Mouse (Mus musculus) neural tube, embryonic 11.5 days (tissue): ENCODE data around the gene Cabp1. TPM values are rescaled to one million over a fixed set of nuclear protein-coding genes. Genes with fewer than 3 reads are reported as not detected.
"Not testable (repeated sequence)": the region's sequence is repeated elsewhere in the genome, so short reads cannot be mapped to it uniquely, and the experiment has no call there.

ENCODE experiments used
- ATAC-seq: fragments of 200-750 bp; cut with Nextera tagmentation; 2 replicates; pipeline ENCODE4 v1.8.0; 2017; ENCODE audit warnings: moderate number of reproducible peaks, mild to moderate bottlenecking, moderate TSS enrichment, moderate library complexity; ENCODE audit not compliant: insufficient read depth, low FRiP score, low TSS enrichment
- DNase-seq: peaks from one replicate; pipeline ENCODE4 v3.0.0-alpha.2; 2015; ENCODE audit warnings: low spot score
- H3K27ac ChIP-seq: fragments of 300-500 bp; sonication (generic); 2 replicates; pipeline ENCODE4 v1.5.1; 2014; ENCODE audit warnings: low read depth, mild to moderate bottlenecking, low read length
- H3K27me3 ChIP-seq: fragments of 300-500 bp; sonication (generic); 2 replicates; pipeline ENCODE4 v1.6.1; 2014; ENCODE audit warnings: mild to moderate bottlenecking, low read length, mixed read lengths; ENCODE audit not compliant: control insufficient read depth, insufficient read depth
- H3K36me3 ChIP-seq: fragments of 300-500 bp; sonication (generic); 2 replicates; pipeline ENCODE4 v1.6.1; 2014; ENCODE audit warnings: mild to moderate bottlenecking, low read length, moderate library complexity, mixed read lengths; ENCODE audit not compliant: control insufficient read depth, insufficient read depth
- H3K4me1 ChIP-seq: fragments of 300-500 bp; sonication (generic); 2 replicates; pipeline ENCODE4 v1.6.1; 2014; ENCODE audit warnings: low read length, mixed read lengths; ENCODE audit not compliant: control insufficient read depth, insufficient read depth
- H3K4me2 ChIP-seq: fragments of 300-500 bp; sonication (generic); 2 replicates; pipeline ENCODE4 v1.6.1; 2014; ENCODE audit warnings: low read depth, mild to moderate bottlenecking, moderate library complexity
- H3K4me3 ChIP-seq: fragments of 300-500 bp; sonication (generic); 2 replicates; pipeline ENCODE4 v1.5.1; 2014; ENCODE audit warnings: low read depth, low read length
- H3K9ac ChIP-seq: fragments of 300-500 bp; sonication (generic); 2 replicates; pipeline ENCODE4 v1.6.1; 2014; ENCODE audit warnings: mild to moderate bottlenecking, low read length
- H3K9me3 ChIP-seq: fragments of 300-500 bp; sonication (generic); 2 replicates; pipeline ENCODE4 v1.6.1; 2016; ENCODE audit warnings: low read length; ENCODE audit not compliant: control insufficient read depth
- WGBS: fragments of 180-500 bp; shearing (Covaris S2); extraction: QIAGEN DNeasy Blood & Tissue Kit; methylation state at CpG from one replicate; pipeline ENCODE4 v1.1.7; 2014; 5-methylcytosine and 5-hydroxymethylcytosine counted together
- polyA plus RNA-seq: library from polyadenylated mRNA; unstranded; fragments of >200 nt; fragmentation: Nextera tagmentation; extraction: Ambion mirVana; gene quantifications from 2 replicates; pipeline ENCODE4 v1.2.1, GENCODE M21; 2014

Gene Cabp1
- polyA plus RNA-seq, 1 experiment from 2014 or later = 12.3 TPM

GRCm38 (mm10) chr5:115163563-115163962 lies 30.6 kb downstream of the Cabp1 start:
- H3K36me3 ChIP-seq = no peaks in the 10 kb centered on the region
- H3K4me1 ChIP-seq = 0 out of 2 replicates have a peak, but pooled peaks cover 2% of the 10 kb centered on the region
- no peak overlapping the region for H3K27ac ChIP-seq
- no peak overlapping the region for H3K9ac ChIP-seq
- ATAC-seq (no peak), DNase-seq (peak; percentile 58)
- no peak overlapping the region for H3K4me3 ChIP-seq
- no peak overlapping the region for H3K4me2 ChIP-seq
- H3K27me3 ChIP-seq = no peaks in the 10 kb centered on the region
- H3K9me3 ChIP-seq = no peaks in the 10 kb centered on the region
- WGBS = 30% methylated on average over 8 of the region's 8 CpGs

- H3K27ac ChIP-seq, H3K36me3 ChIP-seq, ATAC-seq, H3K4me3 ChIP-seq, H3K9me3 ChIP-seq, DNase-seq, H3K4me2 ChIP-seq, H3K4me1 ChIP-seq, H3K27me3 ChIP-seq, H3K9ac ChIP-seq: not testable (repeated sequence)
- WGBS = no CpG with 5 or more reads among the region's 1 CpGs
These were observed 32.3 kb downstream of the Cabp1 start for GRCm38 (mm10) chr5:115161940-115162279.

- ATAC-seq (no peak), DNase-seq (no peak)
- no peaks in the 10 kb centered on the region for H3K36me3 ChIP-seq
- H3K27me3 ChIP-seq = no peaks in the 10 kb centered on the region
- no peak overlapping the region for H3K9ac ChIP-seq
- no peak overlapping the region for H3K27ac ChIP-seq
- no peak overlapping the region for H3K4me3 ChIP-seq
- peaks cover 6% of the 10 kb centered on the region for H3K4me1 ChIP-seq
- no peak overlapping the region for H3K4me2 ChIP-seq
- WGBS = 65% methylated on average over 13 of the region's 13 CpGs
- no peaks in the 10 kb centered on the region for H3K9me3 ChIP-seq
These were observed 32.9 kb downstream of the Cabp1 start for GRCm38 (mm10) chr5:115161064-115161939.

GRCm38 (mm10) chr5:115160655-115161054 lies 33.5 kb downstream of the Cabp1 start:
- DNase-seq = no peak
- no peak overlapping the region for H3K9ac ChIP-seq
- H3K4me2 ChIP-seq = no peak overlapping the region
- no peak overlapping the region for H3K4me3 ChIP-seq
- H3K27ac ChIP-seq = no peak overlapping the region
- H3K27me3 ChIP-seq = no peaks in the 10 kb centered on the region
- peaks cover 10% of the 10 kb centered on the region for H3K4me1 ChIP-seq
- no peaks in the 10 kb centered on the region for H3K36me3 ChIP-seq
- no peaks in the 10 kb centered on the region for H3K9me3 ChIP-seq
- 79% methylated on average over 6 of the region's 6 CpGs for WGBS
- ATAC-seq = no peak

- Histone ChIP-seq H3K9me3 (no peaks in the 10 kb centered on the region), H3K27me3 (no peaks in the 10 kb centered on the region), H3K4me1 (peaks cover 19% of the 10 kb centered on the region), H3K36me3 (no peaks in the 10 kb centered on the region), H3K4me3 (peak overlapping the region; percentile 98), H3K27ac (peak overlapping the region; percentile 36), H3K9ac (peak overlapping the region; percentile 58), H3K4me2 (peak overlapping the region; percentile 71)
- no peak for DNase-seq
- no peak for ATAC-seq
- 44% methylated on average over 12 of the region's 12 CpGs for WGBS
These were observed 35.0 kb downstream of the Cabp1 start for GRCm38 (mm10) chr5:115159165-115159564.

GRCm38 (mm10) chr5:115158040-115158983 lies 35.9 kb downstream of the Cabp1 start, which contains the start of gene Mlec:
Gene Mlec (minus strand): TSS chr5:115158179.
- H3K9ac ChIP-seq = peak within 1 kb of the TSS; percentile 97
- H3K27me3 ChIP-seq = no peaks in the 10 kb centered on the region
- peak; percentile 99 for DNase-seq
- peak within 1 kb of the TSS; percentile 98 for H3K4me3 ChIP-seq
- H3K36me3 ChIP-seq = no peaks in the 10 kb centered on the region
- peak within 1 kb of the TSS; percentile 87 for H3K4me2 ChIP-seq
- H3K9me3 ChIP-seq = no peaks in the 10 kb centered on the region
- WGBS = under 1% methylated on average over 67 of the region's 78 CpGs
- peak within 1 kb of the TSS; percentile 92 for H3K27ac ChIP-seq
- peak; percentile 99 for ATAC-seq
- peaks cover 21% of the 10 kb centered on the region for H3K4me1 ChIP-seq

GRCm38 (mm10) chr5:115156933-115157589 lies 37.1 kb downstream of the Cabp1 start:
- Histone ChIP-seq H3K4me1 (peaks cover 21% of the 10 kb centered on the region), H3K4me3 (peak overlapping the region; percentile 98), H3K9me3 (no peaks in the 10 kb centered on the region), H3K4me2 (peak overlapping the region; percentile 87), H3K9ac (peak overlapping the region; percentile 97), H3K27ac (peak overlapping the region; percentile 92; the same call in 1 of the 2 replicates), H3K36me3 (no peaks in the 10 kb centered on the region), H3K27me3 (no peaks in the 10 kb centered on the region)
- WGBS = 3% methylated on average over 26 of the region's 26 CpGs
- peak; percentile 40 for DNase-seq
- no peak for ATAC-seq

- Histone ChIP-seq H3K4me3 (peak overlapping the region; percentile 98), H3K9ac (no peak overlapping the region), H3K4me1 (peaks cover 21% of the 10 kb centered on the region), H3K4me2 (peak overlapping the region; percentile 87), H3K36me3 (no peaks in the 10 kb centered on the region), H3K9me3 (no peaks in the 10 kb centered on the region), H3K27ac (no peak overlapping the region), H3K27me3 (no peaks in the 10 kb centered on the region)
- DNase-seq (no peak), ATAC-seq (no peak)
- 72% methylated on average over 7 of the region's 7 CpGs for WGBS
These were observed 37.8 kb downstream of the Cabp1 start for GRCm38 (mm10) chr5:115156401-115156800.
